Mouse (Mus musculus) frontal cortex, postnatal 25 days (tissue): ENCODE measurements around the gene Mical3.

Experiments
- DNase-seq, 2 experiments: peaks; one replicate each; pipeline ENCODE4 v3.0.0; 2022; ENCODE audit warnings: low spot score in 2 of 2

The Mical3 gene

GRCm38 (mm10) chr6:121109998-121110603 is 20.7 kb downstream of the Mical3 start:
- DNase-seq: peak; percentile 69 to 81

GRCm38 (mm10) chr6:121109181-121109981 is 21.4 kb downstream of the Mical3 start:
- DNase-seq: no peak

DNA sequence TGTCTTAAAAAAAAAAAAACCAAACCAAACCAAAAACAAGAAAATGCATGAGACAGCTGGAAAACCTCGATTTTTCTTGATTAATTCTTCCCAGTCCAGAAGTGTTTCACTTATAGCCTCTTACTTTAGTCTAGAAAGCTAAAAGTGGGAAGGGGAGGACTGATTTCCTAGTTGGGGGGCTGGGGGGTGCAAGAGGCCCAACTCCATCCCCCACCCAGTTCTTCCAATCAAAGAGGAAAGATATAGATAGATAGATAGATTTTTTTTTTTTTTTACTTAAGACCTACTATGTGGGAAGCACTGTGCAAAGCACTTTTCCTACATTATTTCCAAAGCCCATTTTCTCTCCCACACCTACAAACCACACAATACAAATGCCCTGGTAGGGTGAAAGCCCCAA is 22.7 kb downstream of the Mical3 start:
- DNase-seq: no peak

GRCm38 (mm10) chr6:121106711-121107405 is 23.9 kb downstream of the Mical3 start:
- no peak for DNase-seq

DNA sequence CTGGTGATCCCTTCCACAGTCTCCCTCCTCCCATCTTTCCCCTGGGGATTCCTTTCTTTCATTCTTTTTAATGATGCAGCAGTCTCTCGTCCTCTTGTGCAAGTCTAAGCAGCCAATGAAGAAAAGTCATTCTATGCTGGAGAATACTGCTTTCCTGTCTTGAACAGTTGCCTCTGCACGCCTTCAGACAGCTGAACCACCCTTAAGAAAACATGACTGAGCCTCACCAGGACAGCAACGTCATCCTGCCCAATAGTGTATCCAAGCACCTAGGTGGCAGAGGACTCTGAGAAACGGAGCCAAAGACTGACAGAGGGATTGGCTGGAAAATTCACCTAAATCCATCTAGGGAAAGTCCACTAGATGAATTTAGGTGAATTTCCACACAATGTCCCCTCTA is 25.1 kb downstream of the Mical3 start:
- no peak for DNase-seq

DNA sequence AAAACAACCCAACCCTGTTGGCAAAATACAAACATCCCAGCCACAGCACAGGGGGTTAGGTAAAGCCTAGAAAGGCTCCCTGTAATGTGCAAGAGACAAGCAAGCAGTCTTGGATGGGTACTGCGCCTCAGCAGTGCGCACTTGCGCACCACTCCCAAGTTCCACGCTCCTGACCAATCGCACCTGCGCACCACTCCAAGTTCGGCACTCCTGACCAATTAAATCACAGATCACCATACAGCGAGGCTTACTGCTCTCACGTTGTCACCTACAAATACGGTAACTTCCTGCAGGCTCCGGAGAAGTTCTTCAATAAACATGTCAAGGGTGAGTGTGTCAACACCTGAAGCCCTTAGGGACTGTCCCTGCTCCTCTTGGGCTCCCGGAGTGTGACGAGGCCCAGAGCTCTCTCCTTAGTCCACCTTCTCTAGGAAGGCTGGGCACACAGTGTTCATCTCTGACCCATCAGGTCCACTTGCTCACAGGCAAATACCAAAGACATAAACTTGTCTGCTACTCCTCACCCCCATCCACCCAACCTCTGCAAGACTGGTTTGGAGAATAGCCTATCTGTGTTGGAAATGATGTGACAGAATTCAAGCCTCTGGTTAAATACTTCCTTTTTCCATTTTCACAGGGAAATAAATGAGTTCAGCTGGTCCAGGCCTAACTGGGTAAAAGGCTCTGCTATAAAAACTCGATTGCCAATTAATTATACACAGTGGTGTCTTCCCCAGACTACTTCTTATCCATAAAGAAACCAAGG is 27.2 kb downstream of the Mical3 start:
- no peak for DNase-seq

GRCm38 (mm10) chr6:121102941-121103340 is 27.9 kb downstream of the Mical3 start:
- DNase-seq: no peak

DNA sequence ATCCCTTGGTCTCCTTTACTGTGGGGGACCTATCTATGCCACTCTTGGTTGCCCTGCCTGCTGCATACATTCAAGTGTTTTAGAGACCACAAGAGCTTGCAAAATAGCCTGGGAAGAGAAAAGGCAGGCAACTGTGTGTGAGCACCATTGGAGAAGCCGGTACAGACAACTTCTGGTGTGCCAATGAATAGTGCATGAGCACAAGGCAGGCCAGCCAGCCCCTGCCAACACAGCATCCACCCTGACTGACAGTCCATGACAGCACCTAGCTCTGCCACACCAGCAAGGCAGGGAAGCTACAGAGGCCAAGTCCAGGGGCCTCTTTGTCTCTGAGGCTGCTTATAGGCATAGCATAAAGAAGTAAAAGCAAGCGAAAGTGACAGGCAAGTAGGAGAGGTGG is 28.7 kb downstream of the Mical3 start:
- no peak for DNase-seq

DNA sequence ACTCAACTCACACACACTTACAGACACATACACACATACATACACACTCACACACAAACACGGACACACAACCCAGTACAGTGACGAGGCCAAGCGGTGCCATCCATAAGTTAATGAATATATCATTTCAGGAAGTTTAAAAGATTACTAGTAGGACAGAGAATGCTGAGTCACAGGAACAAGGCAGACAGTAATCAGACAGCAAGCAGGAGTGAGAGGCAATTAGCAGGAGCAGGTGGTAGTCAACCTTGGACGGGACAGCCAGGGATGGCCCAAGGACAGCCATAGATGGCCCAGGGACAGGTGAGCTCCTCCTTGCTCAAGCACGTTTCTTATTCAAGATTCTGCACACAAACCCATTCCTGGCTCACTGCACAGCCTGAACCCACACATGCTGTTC is 29.6 kb downstream of the Mical3 start:
- no peak for DNase-seq

- no peak for DNase-seq
These were observed 31.0 kb downstream of the Mical3 start for GRCm38 (mm10) chr6:121099831-121100230.

- DNase-seq: no peak
These were observed 31.6 kb downstream of the Mical3 start for GRCm38 (mm10) chr6:121099228-121099608.

- no peak for DNase-seq
These were observed 32.1 kb downstream of the Mical3 start for GRCm38 (mm10) chr6:121098511-121099227.

DNA sequence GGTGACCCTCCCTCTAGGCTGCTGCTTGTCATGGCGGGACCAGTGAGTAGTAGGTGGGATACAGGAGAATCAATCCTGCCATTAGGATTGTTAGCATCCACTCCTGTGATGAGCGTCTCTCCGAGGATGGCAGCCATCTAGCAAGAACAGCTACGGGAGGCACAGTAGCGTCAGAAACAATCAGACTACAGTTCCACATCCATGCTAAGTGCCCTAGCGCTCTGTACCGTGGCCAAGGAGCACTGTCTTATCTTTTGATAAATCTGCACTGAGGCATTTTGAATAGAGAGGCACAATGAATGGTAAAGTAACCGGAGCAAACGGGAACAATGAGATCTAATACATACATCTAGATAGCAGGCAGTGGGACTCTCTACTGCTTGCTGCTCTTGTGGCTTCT is 32.7 kb downstream of the Mical3 start:
- DNase-seq: no peak

DNA sequence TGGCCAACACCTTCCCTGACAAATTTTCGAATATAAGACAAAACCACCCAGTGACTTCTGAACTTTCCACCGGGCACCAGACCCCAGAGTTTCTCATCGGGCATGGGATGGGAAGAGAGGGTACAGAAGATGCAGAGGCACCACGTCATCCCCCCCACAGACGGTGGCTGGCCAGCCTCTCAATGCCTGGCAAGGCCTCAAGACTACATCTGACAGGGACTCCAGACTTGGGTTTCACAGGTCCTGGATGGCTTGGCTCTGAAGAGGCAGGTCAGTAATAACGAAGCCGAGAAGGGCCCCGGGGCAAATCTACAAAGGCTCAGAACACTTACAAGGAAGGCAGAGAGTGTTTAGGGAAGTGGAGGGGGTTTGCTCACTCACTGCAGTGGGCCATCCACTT is 33.9 kb downstream of the Mical3 start:
- no peak for DNase-seq

DNA sequence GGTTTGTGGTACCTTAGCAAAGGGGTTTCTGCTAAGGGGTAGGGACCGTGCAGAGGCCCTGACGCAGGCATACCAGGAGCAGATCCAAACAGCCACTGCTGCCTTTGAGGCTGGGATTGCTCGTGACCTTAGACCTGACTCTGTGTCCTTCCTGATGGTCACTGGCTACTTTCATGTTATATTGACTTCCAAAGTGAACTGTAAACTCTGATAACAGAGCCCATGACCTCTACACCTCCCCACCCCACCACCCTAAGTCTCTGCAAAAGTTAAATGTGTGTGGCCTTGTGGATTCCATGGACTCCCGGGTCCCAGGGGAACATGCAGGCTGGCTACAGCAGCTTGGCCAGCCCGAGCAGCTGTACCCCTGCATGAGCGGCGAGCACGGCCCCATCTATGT is 34.4 kb downstream of the Mical3 start:
- DNase-seq: no peak

GRCm38 (mm10) chr6:121093662-121094408 is 37.0 kb downstream of the Mical3 start:
- DNase-seq: no peak

DNA sequence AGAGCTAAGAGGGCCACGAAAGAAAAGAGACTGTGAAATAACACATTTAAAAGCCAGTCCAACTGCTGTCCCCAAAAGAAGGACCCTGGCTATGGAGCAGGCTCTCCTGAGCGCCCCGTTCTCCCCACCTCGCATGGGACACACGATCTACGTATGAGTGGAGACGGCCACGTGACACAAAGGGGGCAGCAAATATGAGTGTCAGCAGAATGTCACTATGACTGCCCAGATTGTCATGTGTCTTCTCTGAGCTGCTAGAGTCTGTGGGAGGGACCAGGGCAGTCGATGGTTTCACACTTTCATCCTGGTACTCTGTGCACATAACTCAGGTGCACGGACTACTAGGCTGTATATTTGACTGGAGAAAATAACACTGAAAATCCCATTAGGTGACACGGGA is 40.0 kb downstream of the Mical3 start:
- no peak for DNase-seq

- DNase-seq: no peak
These were observed 43.1 kb downstream of the Mical3 start for GRCm38 (mm10) chr6:121087586-121088245.

- no peak for DNase-seq
These were observed 43.7 kb downstream of the Mical3 start for GRCm38 (mm10) chr6:121087127-121087526.

DNA sequence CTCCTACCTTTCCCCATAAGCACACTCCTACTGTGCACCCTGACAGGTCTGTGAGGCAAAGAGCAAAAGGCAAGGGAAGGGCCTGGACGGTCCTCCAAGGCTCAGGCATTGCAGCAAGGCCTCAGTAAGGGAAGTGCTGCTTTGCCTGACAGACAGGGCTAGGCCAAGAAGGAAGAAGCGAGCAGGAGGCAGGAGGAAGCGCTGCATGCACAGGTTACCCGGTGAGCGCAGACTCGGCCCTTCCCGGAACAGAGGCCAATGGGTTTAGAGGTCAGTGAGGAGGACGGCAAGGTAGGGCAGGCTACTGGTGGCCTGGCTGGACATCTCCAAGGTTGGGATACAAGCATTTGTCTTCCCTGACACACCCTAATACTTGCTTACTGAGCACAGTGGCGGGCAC is 44.6 kb downstream of the Mical3 start:
- no peak for DNase-seq
